Mouse (Mus musculus) CD8-positive naive resting alpha-beta T cell, adult 2 months (primary cell): ENCODE results near the gene P4hb.

Experiments used
- DNase-seq, 2 experiments: peaks; one replicate each; pipeline ENCODE4 v3.0.0; 2022; ENCODE audit warnings: low read depth in 2 of 2, low spot score in 2 of 2

The P4hb gene

DNA sequence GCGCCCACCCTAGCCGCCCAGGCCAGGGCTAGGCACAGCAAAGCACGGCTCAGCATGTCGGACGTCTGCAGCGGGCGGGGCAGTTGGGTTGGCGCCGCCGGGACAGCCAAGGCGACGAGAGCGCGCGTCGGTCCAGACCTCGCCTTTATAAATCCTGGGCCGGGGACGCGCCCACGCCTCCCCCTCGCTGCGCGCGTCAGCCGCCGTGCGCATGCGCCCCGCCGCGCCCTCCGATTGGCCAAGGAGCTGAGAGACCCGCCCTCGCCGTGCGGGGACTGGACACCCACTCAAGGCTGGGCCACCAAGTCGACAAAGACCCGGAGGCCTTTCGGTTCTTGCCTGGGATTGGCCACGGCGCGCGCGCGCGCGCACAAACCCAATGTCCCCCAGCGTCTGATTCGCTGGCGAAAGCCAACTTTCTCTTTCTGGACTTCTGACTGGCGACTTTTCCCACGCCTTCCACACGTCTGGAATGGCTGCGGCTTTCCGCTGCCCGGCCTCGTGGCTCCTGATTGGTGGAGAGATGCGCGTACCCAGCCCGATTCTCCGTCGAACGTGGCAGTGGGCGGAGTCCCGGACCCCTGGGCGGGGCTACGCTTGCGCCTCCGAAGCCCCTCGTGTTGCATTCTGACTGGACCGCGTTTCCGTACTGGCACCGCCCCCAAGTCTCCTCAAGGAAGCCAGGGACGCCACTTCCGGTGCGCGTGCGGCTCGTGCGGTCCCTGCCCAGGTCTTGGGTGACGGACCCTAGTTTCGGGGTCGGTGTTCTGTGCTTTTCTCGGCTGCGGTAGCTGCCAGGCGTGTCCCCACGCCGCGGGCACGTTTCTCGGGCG lies at the start of gene P4hb:
P4hb (minus strand) TSS at position 502 of the 833 bp plus-strand sequence.
- DNase-seq = peak; percentile 97 to 98

DNA sequence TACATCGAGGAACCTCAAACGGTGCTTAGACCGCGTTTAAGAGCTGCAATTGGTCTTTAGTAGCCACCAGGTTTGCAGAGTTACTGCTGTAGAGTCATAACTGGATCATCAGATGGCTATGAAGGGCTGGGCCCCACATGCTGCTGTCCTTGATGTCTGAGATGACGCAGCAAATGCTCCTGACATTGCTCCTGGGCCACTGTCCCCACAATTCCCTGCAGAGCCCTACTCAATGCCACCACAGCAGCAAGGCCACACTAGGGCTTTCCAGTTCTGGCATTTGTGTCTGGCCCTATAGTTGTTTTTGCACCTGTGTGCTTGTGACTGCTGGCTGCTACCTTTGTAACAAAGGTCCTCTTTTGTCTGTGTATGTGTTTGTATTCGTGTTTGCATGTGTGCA lies 49.8 kb upstream of the P4hb start:
- no peak for DNase-seq

DNA sequence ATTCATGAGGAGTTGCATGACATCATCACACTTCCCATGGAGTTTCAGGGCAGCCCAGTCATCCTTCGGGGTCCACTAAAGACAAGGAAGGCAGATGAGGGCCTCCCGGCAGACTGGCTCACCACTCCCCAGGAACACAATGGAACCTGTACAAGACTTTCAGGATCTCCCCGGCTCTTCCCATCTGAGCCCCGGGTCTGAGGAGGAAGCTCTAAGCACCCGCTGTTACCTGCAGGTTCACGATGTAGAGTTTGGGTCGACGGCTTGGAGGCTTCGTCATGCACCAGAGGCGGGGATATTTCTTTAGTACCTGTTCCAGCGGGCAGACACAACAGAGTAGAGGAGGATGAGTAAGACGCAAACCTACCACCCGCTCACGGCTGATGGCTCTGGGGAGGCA lies 47.1 kb upstream of the P4hb start:
- no peak for DNase-seq

DNA sequence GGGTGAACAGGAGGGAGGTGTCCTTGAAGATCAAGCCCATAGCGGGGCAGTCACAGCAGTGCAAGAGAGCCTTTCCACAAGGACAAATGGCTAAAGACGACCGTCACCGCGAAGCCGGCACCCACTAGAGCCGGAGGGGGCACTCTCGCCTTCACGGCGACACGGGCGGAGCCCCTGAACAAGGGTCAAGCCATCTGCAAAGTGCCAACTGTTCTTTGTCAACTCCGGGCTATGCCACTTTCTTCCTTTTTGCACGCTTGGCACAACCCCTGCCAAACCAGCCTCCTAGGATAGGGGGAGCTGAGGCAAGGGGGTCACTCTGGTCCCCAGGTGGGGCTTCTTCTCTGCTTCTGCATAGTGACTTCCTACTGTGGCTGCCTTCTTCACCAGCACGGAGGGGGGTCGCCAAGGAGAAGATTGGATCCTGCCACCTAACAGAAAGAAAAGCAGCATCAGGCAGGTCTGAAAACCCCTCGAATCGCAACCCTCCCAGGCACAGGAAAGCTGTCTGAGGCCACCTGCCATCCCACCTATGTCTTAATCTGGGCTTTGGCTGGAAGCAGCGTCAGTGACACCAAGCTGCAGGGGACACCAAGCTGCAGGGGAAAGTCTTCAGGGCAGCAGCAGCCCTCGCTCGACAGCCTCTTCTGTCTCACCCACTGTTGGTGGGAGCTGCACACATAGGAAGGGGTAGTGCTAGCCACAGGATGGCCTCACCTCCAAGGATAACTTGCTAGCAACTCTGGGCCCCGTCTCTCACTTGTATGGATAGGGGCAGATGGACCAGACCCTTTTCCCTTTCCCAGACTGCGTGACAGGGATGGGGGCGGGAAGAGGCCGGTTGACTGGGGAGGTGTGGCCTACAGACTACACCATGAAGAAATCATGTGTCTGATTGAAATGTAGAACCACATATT lies 45.8 kb upstream of the P4hb start:
- DNase-seq = no peak

DNA sequence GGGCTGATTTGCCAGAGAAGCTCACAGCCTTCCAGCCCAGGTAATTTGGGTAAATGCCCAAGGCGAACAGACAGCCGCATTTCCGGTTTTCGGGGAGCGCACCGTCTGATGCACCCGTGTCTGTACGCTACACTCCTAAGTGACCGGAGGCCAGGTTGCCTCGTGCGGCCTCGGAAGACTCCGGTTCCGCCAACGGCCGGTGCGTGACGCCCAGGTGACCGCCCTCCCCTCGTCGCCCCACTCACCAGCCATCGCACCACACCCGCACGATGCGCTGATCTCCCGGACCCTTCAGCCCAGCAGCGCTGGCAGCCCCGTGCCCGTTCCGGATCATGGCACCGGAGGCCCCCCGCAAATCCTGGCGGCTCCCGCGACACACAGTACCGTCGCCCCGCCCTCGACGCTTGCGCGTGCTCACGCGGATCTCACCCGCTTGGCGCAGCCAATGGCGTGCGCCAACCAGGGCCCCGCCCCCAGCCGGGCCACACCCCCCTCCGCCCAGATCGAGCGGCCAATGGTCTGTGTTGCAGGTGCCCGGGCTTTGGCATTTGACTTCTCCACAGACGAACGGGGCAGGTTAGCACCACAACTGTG lies 44.6 kb upstream of the P4hb start, which contains the start of gene Pcyt2:
Pcyt2 (minus strand) TSS at position 418 of the 594 bp plus-strand sequence.
- peak; percentile 83 to 86 for DNase-seq

DNA sequence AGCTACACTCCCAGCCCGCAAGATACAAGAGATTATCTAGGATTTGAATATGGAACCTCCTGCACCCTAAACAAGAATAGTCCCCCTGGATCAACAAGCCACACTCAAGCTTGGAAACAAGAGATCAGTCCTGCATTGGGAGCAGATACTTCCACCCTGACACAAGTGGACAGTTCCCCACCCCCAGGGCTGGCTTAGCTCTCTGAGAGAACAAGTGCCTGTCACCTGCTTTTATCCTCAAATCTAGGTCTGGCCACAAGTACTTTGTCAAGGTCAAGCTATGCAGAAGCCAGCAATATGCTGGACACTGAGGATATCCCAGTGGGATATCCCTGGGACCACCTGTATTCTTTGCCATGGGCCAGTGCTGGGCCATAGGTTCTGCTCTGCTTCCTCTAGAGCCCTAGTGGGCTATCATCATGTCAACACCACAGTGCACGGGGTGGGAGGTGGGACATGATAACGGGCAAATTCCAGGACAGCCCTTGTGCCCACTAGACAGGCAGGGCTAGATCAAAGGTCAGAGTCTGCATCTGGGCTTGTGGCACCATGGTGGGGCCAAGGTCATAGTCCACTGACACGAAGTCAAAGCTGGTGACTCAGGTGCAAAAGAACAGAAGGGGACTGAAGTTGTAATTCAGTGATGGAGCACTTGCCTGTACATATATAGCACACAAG lies 43.7 kb upstream of the P4hb start:
- no peak for DNase-seq

DNA sequence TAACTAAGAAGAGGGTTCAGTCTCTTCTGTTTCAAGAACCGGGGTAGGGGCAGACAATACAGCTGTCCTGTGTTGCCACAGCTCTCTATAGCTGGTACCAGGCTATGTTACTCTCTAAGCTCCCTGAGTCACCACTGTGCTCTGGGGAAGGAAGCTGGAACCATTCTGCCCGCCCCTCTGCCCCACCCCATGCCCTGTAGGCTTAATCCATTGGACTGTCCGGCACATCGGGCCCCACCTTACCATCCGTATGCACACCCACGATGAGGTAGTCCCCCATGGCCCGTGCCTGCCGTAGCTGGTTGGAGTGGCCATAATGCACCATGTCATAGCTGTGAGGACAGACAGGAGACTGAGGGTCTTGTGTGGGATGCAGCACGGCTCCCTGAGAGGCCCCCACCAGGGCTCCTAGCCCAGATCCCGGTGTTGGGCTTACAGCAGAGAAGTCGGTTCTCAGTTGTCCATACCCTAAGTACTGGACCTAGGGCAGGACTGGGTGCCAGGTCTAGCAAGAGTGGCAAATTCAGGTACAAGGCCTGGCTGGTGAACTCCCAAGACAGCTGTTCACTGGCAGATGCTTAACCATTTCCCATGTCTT lies 42.7 kb upstream of the P4hb start:
- DNase-seq = no peak

DNA sequence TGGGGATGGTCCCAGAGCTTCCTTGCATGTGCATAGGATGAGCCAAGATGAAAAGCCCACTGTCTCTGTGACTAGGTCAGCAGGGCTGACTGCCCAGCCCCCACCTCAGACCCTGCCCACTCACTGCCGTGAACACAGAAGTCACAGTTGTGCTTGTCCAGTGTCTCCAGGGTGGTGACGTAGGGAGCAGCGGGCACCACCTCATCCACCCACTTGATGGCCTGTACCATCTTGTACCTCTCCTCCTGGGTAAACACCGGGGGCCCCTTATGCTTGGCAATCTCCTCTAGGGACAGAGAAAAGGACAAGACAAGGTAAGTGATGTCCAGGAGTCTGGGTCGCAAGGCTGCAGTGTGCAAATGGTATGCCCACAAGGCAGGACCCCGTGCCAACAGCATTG lies 42.1 kb upstream of the P4hb start:
- no peak for DNase-seq

DNA sequence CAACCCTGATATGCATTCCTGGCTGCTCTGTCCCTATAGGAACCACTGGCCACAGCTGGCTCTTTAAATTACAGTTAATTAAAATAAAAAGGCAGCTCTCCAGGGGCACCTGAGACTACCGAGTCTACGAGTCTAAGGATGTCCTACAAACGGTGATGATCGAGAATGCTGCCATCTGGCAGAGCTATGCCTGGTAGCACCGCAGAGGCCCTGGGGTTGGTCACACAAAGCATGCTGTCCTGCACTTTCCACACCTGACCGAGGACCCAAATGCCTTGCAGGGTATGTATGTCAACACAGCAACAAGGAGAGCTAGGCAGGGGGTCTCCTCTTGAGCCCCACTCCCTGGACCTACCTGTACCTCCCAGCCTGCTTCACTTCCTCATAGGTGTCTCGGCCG lies 40.9 kb upstream of the P4hb start:
- no peak for DNase-seq

DNA sequence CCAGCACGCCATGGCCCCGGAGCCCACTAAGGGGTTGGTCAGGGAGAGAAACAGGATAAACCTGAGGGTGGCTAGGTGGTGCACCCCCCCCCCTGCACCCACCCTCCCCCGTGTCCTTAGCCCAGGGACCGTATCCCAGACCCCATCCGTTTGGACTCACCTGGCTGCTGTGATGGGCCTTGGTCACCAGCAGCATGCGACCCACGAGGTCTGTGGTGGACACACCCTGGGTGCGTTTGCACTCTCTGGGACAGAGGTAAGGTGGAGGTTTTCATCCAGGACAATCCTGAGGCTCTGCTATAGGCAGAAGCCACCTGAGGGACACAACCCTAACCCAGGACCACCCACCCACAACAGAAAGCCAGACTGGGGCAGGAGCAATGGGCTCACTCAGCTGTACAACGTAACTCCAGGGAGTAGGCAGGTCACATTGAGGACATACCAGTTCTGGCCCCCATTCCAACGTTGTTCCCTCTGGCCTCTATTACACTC lies 40.5 kb upstream of the P4hb start:
- no peak for DNase-seq

DNA sequence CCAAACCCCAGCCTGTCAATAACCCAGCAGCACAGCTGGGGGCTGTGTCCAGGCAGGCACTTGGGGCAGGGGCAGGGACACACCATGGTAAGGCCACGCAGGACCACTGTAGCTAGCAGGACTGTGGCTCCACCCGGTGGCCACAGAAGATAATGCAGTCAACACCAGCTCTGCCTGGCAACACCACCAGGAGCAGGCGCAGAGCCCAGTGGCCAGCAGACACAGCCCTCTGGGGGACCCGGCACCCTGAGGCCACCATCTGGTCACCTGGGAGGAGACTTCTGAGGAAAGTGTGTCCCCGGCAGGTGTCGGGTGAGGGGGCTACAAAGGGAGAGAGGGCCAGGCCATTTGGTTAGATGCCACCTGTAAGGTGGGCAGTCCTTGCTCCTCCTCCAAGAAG lies 39.7 kb upstream of the P4hb start:
- DNase-seq = peak; percentile 75 to 79

DNA sequence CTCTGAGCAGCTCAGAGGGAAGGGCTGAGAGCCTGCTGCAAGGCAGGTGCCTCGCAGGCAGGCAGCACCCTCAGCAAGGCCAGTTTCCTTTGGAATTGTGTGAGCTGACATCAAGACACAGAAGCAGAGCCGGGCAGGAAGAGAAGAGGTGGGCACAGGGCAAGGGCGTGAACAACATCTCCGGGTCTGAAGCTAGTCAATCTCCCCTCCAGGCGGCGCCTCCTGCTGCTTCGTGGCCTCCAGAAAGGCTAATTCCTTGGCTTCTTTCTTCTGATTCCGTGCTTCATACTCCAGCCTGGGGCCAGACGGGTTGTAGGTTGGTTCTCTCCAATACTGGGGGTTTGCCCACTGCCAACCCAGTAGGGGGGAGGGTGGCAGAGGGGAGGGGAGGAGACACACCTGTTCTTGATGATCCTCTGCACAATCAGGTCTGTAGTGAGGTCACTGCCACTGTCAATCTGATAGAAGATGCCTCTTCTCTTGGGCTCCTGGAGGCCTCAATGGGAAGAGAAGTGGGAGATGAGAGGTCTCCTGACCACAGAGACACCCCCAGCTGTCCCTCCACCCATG lies 37.5 kb upstream of the P4hb start:
- DNase-seq = no peak

DNA sequence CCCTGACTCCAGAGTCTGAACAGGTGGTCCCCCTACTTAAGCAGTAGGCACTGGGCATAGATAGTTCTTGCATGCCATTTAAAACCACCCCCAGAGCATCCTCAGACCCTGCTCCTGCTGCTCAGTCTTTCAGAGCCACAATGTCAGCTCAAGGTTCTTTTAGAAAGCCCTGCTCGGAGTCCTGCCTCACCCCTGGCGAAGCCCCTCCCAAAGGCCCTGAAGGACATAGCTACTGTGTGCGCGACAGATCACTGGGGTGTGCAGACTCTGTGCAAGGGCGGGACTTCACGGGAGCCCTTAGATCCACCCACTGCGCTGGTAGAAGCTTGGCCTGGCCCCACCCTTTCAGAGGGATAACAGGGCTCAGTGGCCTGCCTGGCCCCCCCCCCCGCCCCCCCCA lies 36.2 kb upstream of the P4hb start:
- DNase-seq = no peak

DNA sequence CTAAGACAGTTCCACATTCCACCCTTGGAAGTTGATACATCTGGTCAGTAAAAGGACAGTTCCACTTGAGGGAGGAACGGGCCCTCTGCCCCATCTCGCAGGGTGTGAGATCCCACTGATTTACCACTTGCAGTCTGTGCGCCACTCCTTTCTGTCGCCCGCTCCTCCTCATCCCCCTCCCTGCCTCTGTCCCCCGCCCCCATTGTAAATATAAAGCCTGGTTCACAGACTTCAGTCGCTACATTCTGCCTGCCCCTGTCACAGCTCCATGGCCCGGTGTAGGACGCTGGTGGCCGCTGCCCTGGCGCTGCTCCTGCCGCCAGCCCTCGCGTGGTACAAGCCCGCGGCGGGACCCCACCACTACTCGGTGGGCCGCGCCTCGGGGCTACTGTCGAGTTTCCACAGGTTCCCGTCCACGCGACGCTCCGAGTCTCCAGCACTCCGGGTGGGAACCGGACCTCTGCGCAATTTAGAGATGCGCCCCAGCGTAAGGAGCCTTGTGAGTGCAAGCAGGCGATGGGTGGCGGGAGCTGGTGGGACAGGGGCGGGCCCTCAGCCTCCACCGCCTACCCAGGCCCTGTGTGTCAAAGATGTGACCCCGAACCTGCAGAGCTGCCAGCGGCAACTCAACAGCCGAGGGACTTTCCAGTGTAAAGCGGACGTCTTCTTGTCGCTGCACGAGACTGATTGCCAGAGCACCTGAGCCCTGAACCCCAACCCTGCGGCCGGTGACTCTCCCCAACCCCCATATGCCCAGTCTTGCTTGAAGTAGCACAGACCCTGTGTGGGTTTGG lies 35.4 kb upstream of the P4hb start, which contains the start of gene Npb:
Npb (plus strand) TSS at position 237 of the 794 bp plus-strand sequence.
- no peak for DNase-seq

DNA sequence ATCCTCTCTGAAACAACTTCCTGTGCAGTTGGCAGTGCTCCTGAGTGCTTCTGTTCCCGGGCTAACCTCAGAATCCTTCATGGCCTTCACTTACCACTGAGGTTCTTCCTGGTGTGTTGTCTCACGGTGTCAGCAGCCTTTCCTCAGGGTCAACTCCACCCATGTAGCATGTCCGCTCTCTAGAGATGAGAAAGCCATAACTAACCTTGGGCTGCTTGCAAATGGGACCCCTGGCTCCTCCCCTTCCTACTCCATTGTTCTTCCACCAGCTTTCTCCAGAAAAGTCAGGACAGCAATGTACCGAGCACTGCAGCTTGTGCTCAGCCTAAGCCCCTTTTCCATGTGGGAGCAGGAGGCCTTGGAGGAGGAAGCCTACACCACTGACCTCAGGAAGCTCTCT lies 33.7 kb upstream of the P4hb start:
- no peak for DNase-seq

DNA sequence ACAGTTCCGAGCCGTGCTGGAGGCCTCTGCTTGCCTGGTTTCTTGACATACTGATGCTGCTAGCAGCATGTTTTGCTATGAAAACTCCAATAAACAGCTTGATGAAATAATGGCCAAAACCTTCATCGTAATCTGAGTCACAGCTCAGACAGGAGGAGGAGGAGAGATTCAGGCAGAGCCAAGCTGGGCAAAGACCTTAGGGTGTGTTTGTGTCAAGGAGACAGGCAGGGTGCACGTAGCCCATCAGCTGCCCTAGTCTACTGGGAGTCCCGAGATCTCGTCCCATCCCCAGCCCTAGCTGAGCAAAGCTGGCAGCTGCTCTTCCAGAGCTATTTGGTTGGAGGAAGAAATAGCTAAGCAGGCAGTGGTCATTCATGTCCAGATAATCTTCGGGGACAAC lies 32.6 kb upstream of the P4hb start:
- no peak for DNase-seq

DNA sequence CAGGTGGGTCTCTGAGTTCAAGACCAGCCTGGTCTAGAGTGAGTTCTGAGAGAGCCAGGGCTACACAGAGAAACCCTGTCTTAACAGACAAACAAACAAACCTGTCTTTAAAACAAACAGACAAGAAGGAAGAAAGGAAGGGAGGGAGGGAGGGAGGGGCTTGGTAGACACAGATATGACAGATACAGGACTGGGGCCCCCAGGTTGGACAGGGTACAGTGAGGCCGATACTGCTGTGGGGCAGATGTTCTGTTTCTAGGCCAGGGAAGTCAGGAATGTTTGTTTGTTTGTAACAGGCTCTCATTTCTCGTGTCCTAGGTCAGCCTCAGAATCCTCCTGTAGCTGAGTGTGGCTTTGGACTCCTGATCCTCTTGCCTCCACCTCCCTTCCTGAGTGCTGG lies 30.5 kb upstream of the P4hb start:
- no peak for DNase-seq

DNA sequence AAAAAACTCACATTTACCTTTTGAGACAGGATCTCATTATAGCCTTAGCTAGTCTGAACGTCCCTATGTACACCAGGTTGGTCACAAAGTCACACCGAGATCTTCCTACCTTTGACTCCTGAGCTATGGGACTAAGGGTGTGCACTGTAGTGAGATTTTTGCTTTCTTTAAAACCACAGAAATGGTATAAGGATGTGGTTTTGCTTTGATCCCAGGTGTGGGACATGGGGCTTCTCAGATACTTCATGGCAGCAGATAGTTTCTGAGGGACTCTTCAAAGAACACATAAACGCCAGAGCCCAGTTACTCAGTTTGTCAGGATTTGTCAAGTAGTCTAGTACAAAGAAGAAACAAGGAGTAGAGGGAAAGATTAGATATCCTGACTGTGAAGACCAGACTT lies 27.7 kb upstream of the P4hb start:
- DNase-seq = peak in 1 of 2 experiments; percentile 48

DNA sequence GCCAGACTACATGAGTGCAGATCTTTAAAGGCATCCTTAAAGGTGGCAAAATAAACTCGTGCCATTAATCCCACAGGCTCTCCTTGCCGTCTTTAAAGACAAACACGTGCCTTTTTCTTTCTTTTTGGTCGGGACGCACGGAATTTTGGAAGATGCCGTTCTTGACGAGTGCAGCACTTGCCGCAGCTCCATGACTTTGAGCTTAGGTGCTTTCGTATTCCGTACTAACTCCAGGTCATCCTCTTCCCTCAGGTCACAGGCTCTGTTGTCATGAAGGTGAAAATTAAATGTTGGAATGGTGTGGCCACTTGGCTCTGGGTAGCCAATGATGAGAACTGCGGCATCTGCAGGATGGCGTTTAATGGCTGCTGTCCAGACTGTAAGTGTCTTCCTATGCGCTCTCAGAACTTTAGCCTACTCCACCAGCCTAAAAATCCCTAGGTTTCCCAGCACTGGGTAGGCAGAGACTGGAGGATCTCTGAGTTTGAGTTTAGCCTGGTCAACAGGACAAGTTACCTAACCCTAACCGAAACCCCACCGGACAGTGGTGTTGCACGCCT lies 26.0 kb upstream of the P4hb start:
- no peak for DNase-seq
